Mouse (Mus musculus) granulocyte monocyte progenitor cell, adult 5-6 weeks (primary cell): Measurements from ENCODE around the gene Pklr. TPM values are rescaled to one million over a fixed set of nuclear protein-coding genes. Genes with fewer than 3 reads are reported as not detected.

Experiments used
- ATAC-seq: replicated peaks from 2 replicates; pipeline ENCODE4 v1.8.0; 2016; ENCODE audit warnings: mild to moderate bottlenecking, moderate TSS enrichment, inconsistent platforms; ENCODE audit not compliant: poor library complexity, severe bottlenecking
- total RNA-seq, 2 experiments: library from RNA; stranded (forward) in 1 of 2; stranded (reverse) in 1 of 2; fragments of 200-712, 200-1000 nt in 1 of 2; fragments of >200 nt in 1 of 2; fragmentation: Nextera tagmentation in 1 of 2; gene quantifications; 2 replicates each; pipeline ENCODE4 v1.2.3; 2014 to 2017

Pklr gene
- total RNA-seq, 2 experiments from 2014 or later: 0.26 to 0.32 TPM

DNA sequence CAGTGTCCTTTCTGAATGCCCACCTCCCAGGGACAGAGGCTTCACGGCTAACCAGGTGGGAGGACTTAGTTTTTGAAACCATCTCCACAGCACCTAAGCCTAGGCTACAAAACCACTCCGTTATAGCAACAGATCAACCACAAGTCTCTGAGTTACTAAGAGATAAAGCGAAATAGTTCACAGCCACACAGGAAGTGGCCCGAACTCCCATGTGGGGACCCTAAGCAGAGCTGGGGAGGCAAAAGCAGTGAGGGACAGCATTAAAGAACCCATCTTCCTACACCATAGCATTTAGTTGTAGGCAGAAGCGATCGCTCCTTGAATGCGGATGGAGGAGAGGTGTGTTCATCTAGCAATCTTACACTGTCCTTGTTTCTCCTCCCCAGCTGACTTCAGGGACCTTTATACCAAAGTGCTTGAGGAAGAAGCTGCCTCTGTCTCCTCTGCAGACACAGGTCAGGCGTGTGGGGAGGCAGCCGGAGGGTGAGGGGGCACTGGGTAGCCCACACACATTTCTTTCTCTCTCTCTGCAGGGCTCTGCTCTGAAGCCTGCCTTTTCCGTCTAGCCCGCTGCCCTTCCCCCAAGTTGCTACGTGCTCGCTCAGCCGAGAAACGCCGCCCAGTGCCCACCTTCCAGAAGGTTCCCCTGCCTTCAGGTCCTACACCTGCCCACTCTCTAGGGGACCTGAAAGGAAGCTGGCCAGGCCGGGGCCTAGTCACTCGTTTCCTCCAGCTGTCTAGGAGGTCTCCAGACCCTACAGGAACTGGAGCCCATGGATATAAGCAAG, 51.9 kb downstream of the Pklr start:
- no peak for ATAC-seq

DNA sequence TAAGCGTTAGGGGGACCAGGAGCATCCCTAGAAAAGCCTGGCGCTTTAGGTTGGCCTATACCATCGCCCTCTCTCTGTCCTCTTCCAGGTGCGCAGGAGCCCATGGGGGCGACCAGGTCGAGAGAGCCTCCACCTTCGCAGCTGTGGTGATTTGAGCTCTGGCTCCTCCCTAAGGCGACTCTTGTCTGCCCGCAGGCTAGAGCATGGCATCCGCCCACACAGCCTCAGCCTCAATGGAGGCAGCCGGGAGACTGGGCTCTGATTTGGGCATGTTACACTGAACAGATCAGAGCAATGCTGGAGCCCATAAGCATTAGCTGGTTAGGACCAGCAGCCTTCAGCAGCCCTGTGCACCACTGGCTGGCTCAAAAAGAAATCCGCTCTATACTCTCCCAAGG, 52.5 kb downstream of the Pklr start:
- no peak for ATAC-seq

DNA sequence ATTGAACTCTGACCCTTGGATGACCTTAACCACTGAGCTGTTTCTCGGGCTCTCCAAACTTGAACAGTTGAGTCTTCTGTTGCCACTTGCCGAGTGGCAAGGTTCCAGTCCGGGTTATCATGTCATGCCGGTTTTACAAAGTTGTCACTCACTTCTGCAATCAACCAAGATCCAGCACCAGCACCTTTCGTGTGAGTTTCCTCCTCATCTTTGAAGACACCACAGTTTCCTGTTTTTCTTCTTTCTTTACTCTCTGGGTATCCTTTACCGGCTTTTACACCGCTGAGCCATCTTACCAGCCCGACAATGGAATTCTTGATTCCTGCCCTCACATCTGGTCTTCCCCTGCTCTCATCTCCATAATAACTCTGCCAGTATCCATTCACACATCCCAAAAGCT, 54.5 kb downstream of the Pklr start:
- peak; percentile 44; the same call in 1 of the 2 replicates for ATAC-seq

DNA sequence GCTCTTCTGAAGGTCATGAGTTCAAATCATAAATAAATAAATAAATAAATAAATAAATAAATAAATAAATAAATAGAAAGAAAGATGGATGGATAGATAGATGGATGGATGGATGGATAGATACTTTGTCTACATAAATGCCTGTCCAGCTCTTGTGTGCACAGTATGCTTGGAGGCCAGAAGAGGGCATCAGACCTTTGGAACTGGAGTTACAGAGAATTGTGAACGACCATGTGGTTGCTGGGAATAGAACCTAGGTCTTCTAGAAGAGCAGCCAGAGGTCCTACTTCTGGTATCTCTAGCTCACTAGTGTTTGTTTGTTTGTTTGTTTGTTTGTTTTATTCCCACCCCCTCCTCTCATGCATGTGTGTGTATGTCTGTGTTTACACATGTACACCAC, 57.4 kb downstream of the Pklr start:
- ATAC-seq: no peak

DNA sequence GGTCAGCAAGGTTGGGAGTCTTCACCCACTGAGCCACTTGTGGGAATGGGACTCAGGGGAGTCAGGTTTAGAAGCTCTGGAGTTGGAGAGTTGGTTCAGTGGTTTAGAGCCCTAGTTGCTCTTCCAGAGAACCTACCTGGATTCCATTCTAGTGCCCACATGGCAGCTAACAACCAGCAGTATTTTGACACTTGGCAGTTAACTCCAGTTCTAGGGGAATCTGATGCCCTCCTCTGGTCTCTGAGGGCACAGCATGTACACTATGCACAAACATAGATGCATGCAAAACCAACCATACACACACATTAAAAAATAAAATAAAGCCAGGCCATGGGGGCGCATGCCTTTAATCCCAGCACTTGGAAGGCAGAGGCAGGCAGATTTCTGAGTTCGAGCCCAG, 57.9 kb downstream of the Pklr start:
- no peak; the same call in 1 of the 2 replicates for ATAC-seq

Other genes starting within 250 kb of the Pklr start
- 19.9 and 25.5 TPM in 2 replicates for gene Msto1, start 222.1 kb upstream of the Pklr start, total RNA-seq (2014; fragmentation: Nextera tagmentation)
- 27.6 and 29.4 TPM in 2 replicates for gene Msto1, start 222.1 kb upstream of the Pklr start, total RNA-seq (2017)
- 37.7 and 41.5 TPM in 2 replicates for gene Ash1l, start 185.5 kb upstream of the Pklr start, total RNA-seq (2014; fragmentation: Nextera tagmentation)
- 17.0 and 23.5 TPM in 2 replicates for gene Ash1l, start 185.5 kb upstream of the Pklr start, total RNA-seq (2017)
- gene Dap3, start 185.0 kb upstream of the Pklr start, total RNA-seq (2014; fragmentation: Nextera tagmentation): 86.8 and 108 TPM in 2 replicates
- gene Dap3, start 185.0 kb upstream of the Pklr start, total RNA-seq (2017): 83.9 and 89.5 TPM in 2 replicates
- 34.0 and 34.2 TPM in 2 replicates for gene Rusc1, start 42.8 kb upstream of the Pklr start, total RNA-seq (2014; fragmentation: Nextera tagmentation)
- 11.4 and 19.3 TPM in 2 replicates for gene Rusc1, start 42.8 kb upstream of the Pklr start, total RNA-seq (2017)
- not detected in 2 replicates for gene Gm43738, start 35.0 kb upstream of the Pklr start, total RNA-seq (2014; fragmentation: Nextera tagmentation)
- gene Gm43738, start 35.0 kb upstream of the Pklr start, total RNA-seq (2017): not detected in 2 replicates
- gene Fdps, start 34.2 kb upstream of the Pklr start, total RNA-seq (2014; fragmentation: Nextera tagmentation): 161 and 178 TPM in 2 replicates
- gene Fdps, start 34.2 kb upstream of the Pklr start, total RNA-seq (2017): 198 and 245 TPM in 2 replicates
- gene Hcn3, start 24.1 kb downstream of the Pklr start, total RNA-seq (2014; fragmentation: Nextera tagmentation): 0.77 TPM in 1 of 2 replicates, not detected in the other
- gene Hcn3, start 24.1 kb downstream of the Pklr start, total RNA-seq (2017): 0.56 and 0.82 TPM in 2 replicates
- gene Clk2, start 28.7 kb downstream of the Pklr start, total RNA-seq (2014; fragmentation: Nextera tagmentation): 74.6 and 80.2 TPM in 2 replicates
- 51.8 and 67.1 TPM in 2 replicates for gene Clk2, start 28.7 kb downstream of the Pklr start, total RNA-seq (2017)
- gene Scamp3, start 41.3 kb downstream of the Pklr start, total RNA-seq (2014; fragmentation: Nextera tagmentation): 59.6 and 99.0 TPM in 2 replicates
- 32.9 and 37.2 TPM in 2 replicates for gene Scamp3, start 41.3 kb downstream of the Pklr start, total RNA-seq (2017)
- gene Fam189b, start 47.0 kb downstream of the Pklr start, total RNA-seq (2014; fragmentation: Nextera tagmentation): 23.9 and 27.2 TPM in 2 replicates
- gene Fam189b, start 47.0 kb downstream of the Pklr start, total RNA-seq (2017): 2.5 and 2.9 TPM in 2 replicates
- gene Gba, start 66.8 kb downstream of the Pklr start, total RNA-seq (2014; fragmentation: Nextera tagmentation): 39.7 and 74.2 TPM in 2 replicates
- 49.3 and 50.5 TPM in 2 replicates for gene Gba, start 66.8 kb downstream of the Pklr start, total RNA-seq (2017)
- gene Thbs3, start 79.0 kb downstream of the Pklr start, total RNA-seq (2014; fragmentation: Nextera tagmentation): not detected in 2 replicates
- 0.13 TPM in 1 of 2 replicates, not detected in the other for gene Thbs3, start 79.0 kb downstream of the Pklr start, total RNA-seq (2017)
- gene Mtx1, start 90.9 kb downstream of the Pklr start, total RNA-seq (2014; fragmentation: Nextera tagmentation): 78.6 and 102 TPM in 2 replicates
- 76.4 and 114 TPM in 2 replicates for gene Mtx1, start 90.9 kb downstream of the Pklr start, total RNA-seq (2017)
- gene Muc1, start 92.9 kb downstream of the Pklr start, total RNA-seq (2014; fragmentation: Nextera tagmentation): not detected in 2 replicates
- gene Muc1, start 92.9 kb downstream of the Pklr start, total RNA-seq (2017): 0.04 TPM in 1 of 2 replicates, not detected in the other
- gene Krtcap2, start 109.8 kb downstream of the Pklr start, total RNA-seq (2014; fragmentation: Nextera tagmentation): 312 and 315 TPM in 2 replicates
- 376 and 384 TPM in 2 replicates for gene Krtcap2, start 109.8 kb downstream of the Pklr start, total RNA-seq (2017)
- gene Trim46, start 110.2 kb downstream of the Pklr start, total RNA-seq (2014; fragmentation: Nextera tagmentation): 3.7 and 6.0 TPM in 2 replicates
- gene Trim46, start 110.2 kb downstream of the Pklr start, total RNA-seq (2017): 0.52 and 2.8 TPM in 2 replicates
- 31.2 and 122 TPM in 2 replicates for gene Dpm3, start 123.2 kb downstream of the Pklr start, total RNA-seq (2014; fragmentation: Nextera tagmentation)
- 86.0 and 91.7 TPM in 2 replicates for gene Dpm3, start 123.2 kb downstream of the Pklr start, total RNA-seq (2017)
- 55.0 and 80.7 TPM in 2 replicates for gene Slc50a1, start 134.4 kb downstream of the Pklr start, total RNA-seq (2014; fragmentation: Nextera tagmentation)
- 62.0 and 65.0 TPM in 2 replicates for gene Slc50a1, start 134.4 kb downstream of the Pklr start, total RNA-seq (2017)
- not detected in 2 replicates for gene Efna1, start 145.0 kb downstream of the Pklr start, total RNA-seq (2014; fragmentation: Nextera tagmentation)
- gene Efna1, start 145.0 kb downstream of the Pklr start, total RNA-seq (2017): not detected in 2 replicates
- gene Efna3, start 186.8 kb downstream of the Pklr start, total RNA-seq (2014; fragmentation: Nextera tagmentation): not detected in 2 replicates
- gene Efna3, start 186.8 kb downstream of the Pklr start, total RNA-seq (2017): not detected in 2 replicates
- 0.66 and 2.1 TPM in 2 replicates for gene Efna4, start 201.9 kb downstream of the Pklr start, total RNA-seq (2014; fragmentation: Nextera tagmentation)
- gene Efna4, start 201.9 kb downstream of the Pklr start, total RNA-seq (2017): not detected in 2 replicates
- gene Adam15, start 213.9 kb downstream of the Pklr start, total RNA-seq (2014; fragmentation: Nextera tagmentation): 42.7 and 80.7 TPM in 2 replicates
- gene Adam15, start 213.9 kb downstream of the Pklr start, total RNA-seq (2017): 34.8 and 44.8 TPM in 2 replicates
- not detected in 2 replicates for gene Dcst2, start 225.8 kb downstream of the Pklr start, total RNA-seq (2014; fragmentation: Nextera tagmentation)
- gene Dcst2, start 225.8 kb downstream of the Pklr start, total RNA-seq (2017): not detected in 2 replicates
- gene Dcst1, start 229.1 kb downstream of the Pklr start, total RNA-seq (2014; fragmentation: Nextera tagmentation): not detected in 2 replicates
- not detected in 2 replicates for gene Dcst1, start 229.1 kb downstream of the Pklr start, total RNA-seq (2017)